Mouse (Mus musculus) forebrain, postnatal 0 days (tissue): ENCODE measurements at regions not wholly inside any gene's neighbourhood (a gene's known extent, or its start where the extent isn't known, plus 50 kb on each side); places are given as distances from the start of the nearest gene placed in this dataset.
"Not testable (repeated sequence)": the region's sequence is repeated elsewhere in the genome, so short reads cannot be mapped to it uniquely, and the experiment has no call there.

ENCODE experiments used
- ATAC-seq: fragments of 200-750 bp; cut with Nextera tagmentation; 2 replicates; pipeline ENCODE4 v1.8.0; 2017; ENCODE audit warnings: mild to moderate bottlenecking, moderate library complexity
- DNase-seq: peaks from one replicate; pipeline ENCODE4 v3.0.0-alpha.2; 2015
- H3K27ac ChIP-seq: fragments of 300-500 bp; sonication (generic); 2 replicates; pipeline ENCODE4 v1.5.1; 2014; ENCODE audit warnings: low read depth, mild to moderate bottlenecking, antibody characterized with exemption, low read length, moderate library complexity, mixed read lengths
- H3K27me3 ChIP-seq: fragments of 300-500 bp; sonication (generic); 2 replicates; pipeline ENCODE4 v1.6.1; 2014; ENCODE audit warnings: mild to moderate bottlenecking, low read length, mixed read lengths; ENCODE audit not compliant: insufficient read depth
- H3K36me3 ChIP-seq: fragments of 300-500 bp; sonication (generic); 2 replicates; pipeline ENCODE4 v1.6.1; 2014; ENCODE audit warnings: mild to moderate bottlenecking, moderate library complexity; ENCODE audit not compliant: insufficient read depth
- H3K4me1 ChIP-seq: fragments of 300-500 bp; sonication (generic); 2 replicates; pipeline ENCODE4 v1.6.1; 2014; ENCODE audit warnings: antibody characterized with exemption; ENCODE audit not compliant: insufficient read depth
- H3K4me2 ChIP-seq: fragments of 300-500 bp; sonication (generic); 2 replicates; pipeline ENCODE4 v1.6.1; 2014; ENCODE audit warnings: low read depth, mild to moderate bottlenecking, moderate library complexity
- H3K4me3 ChIP-seq: fragments of 300-500 bp; sonication (generic); 2 replicates; pipeline ENCODE4 v1.5.1; 2014; ENCODE audit warnings: low read depth, low read length, mixed read lengths
- H3K9ac ChIP-seq: fragments of 300-500 bp; sonication (generic); 2 replicates; pipeline ENCODE4 v1.6.1; 2014; ENCODE audit warnings: mild to moderate bottlenecking
- H3K9me3 ChIP-seq: fragments of 300-500 bp; sonication (generic); 2 replicates; pipeline ENCODE4 v1.6.1; 2016; ENCODE audit warnings: low read length
- CTCF ChIP-seq: sonication (generic); IDR thresholded peaks from 2 replicates; pipeline ENCODE4 v1.5.1; 2016; ENCODE audit warnings: antibody characterized with exemption, control low read depth, low read depth
- WGBS: fragments of 180-500 bp; shearing (Covaris S2); extraction: QIAGEN DNeasy Blood & Tissue Kit; methylation state at CpG from one replicate; pipeline ENCODE4 v1.1.7; 2014; 5-methylcytosine and 5-hydroxymethylcytosine counted together

- H3K9me3 ChIP-seq: no peaks in the 10 kb centered on the region
- DNase-seq (no peak), ATAC-seq (no peak)
- no peak for TF ChIP-seq CTCF
- WGBS: 78% methylated on average over 3 of the region's 3 CpGs
- H3K9ac ChIP-seq: no peak overlapping the region
- H3K4me1 ChIP-seq: no peaks in the 10 kb centered on the region
- no peaks in the 10 kb centered on the region for H3K27me3 ChIP-seq
- H3K4me2 ChIP-seq: no peak overlapping the region
- no peak overlapping the region for H3K4me3 ChIP-seq
- no peaks in the 10 kb centered on the region for H3K36me3 ChIP-seq
- no peak overlapping the region for H3K27ac ChIP-seq
Observed at GRCm38 (mm10) chr13:42000966-42001365, 50.9 kb upstream of the Hivep1 start.

DNA sequence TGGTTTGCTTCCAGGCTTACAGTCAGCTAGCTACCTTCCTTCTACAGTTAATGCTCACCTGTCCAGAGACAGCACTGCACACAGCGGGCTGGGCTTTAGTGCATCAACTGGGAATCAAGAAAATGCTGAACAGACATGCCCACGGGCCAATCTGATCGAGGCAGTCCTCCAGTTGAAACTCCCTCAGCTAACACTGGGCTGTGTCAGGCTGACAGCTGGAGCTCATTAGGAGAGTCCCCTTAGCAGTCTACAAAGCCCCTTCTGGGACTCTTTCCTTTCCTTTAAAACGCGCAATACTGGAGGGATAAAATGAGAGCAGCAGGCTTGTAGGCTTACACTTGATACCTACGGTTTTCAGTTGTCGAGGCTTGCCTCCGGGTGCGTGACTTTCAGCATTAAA is 53.9 kb upstream of the Hivep1 start:
- H3K9ac ChIP-seq: no peak overlapping the region
- H3K9me3 ChIP-seq: no peaks in the 10 kb centered on the region
- no peaks in the 10 kb centered on the region for H3K36me3 ChIP-seq
- H3K4me1 ChIP-seq: no peaks in the 10 kb centered on the region
- 43% methylated on average over 9 of the region's 9 CpGs for WGBS
- TF ChIP-seq CTCF: no peak
- ATAC-seq (peak; percentile 38; the same call in 1 of the 2 replicates), DNase-seq (no peak)
- H3K27me3 ChIP-seq: no peaks in the 10 kb centered on the region
- H3K4me3 ChIP-seq: no peak overlapping the region
- no peak overlapping the region for H3K4me2 ChIP-seq
- H3K27ac ChIP-seq: no peak overlapping the region

- Histone ChIP-seq H3K27ac (no peak overlapping the region), H3K4me1 (no peaks in the 10 kb centered on the region), H3K9me3 (no peaks in the 10 kb centered on the region), H3K9ac (no peak overlapping the region), H3K4me2 (no peak overlapping the region), H3K4me3 (no peak overlapping the region), H3K27me3 (no peaks in the 10 kb centered on the region), H3K36me3 (no peaks in the 10 kb centered on the region)
- ATAC-seq: no peak
- no peak for DNase-seq
- TF ChIP-seq CTCF: no peak
- 66% methylated on average over 3 of the region's 3 CpGs for WGBS
Observed at GRCm38 (mm10) chr13:41994126-41994525, 57.7 kb upstream of the Hivep1 start.

DNA sequence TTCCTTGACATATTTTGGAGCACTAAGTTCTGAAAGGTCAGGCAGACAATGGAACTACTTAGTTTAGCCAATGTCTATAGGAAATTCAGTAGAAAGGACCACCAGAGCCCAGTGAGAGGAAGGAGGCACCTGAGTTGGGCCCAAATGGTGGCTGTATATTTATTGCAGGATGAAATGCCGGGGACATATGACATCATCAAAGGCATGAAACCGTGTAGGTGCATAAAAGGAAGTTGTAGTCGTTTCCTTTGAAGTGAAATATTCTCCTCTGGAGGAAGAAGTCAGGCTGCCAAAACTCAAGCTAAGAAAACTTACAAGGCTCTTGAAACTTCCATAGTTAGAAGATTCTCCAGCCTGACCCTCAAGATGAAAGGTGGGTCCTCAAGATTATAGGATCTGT is 75.9 kb upstream of the Hivep1 start:
- no peak for ATAC-seq
- H3K27me3 ChIP-seq: no peaks in the 10 kb centered on the region
- no peak overlapping the region for H3K4me3 ChIP-seq
- TF ChIP-seq CTCF: no peak
- H3K9me3 ChIP-seq: no peaks in the 10 kb centered on the region
- H3K9ac ChIP-seq: no peak overlapping the region
- no peak overlapping the region for H3K27ac ChIP-seq
- no peaks in the 10 kb centered on the region for H3K4me1 ChIP-seq
- no peak for DNase-seq
- H3K4me2 ChIP-seq: no peak overlapping the region
- no peaks in the 10 kb centered on the region for H3K36me3 ChIP-seq
- 81% methylated on average over 3 of the region's 3 CpGs for WGBS

DNA sequence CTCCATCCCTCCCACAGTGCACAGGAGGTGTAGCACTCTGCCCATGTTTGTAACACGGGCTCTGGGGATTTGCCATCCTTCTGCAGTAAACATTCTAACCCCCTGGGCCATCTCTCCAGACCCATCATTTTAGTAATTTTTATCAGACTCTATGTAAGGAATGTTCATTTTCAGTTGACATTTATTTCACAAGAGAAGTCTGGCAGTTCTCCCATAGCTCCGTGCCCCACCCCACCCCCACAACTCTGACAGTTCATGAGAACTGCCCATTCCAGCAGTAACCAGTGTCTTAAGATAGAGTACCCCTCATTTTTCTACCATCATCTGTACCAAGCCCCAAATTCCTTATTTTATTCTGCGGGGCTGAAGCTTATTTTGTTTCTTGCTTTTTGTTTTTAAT is 88.9 kb upstream of the Hivep1 start:
- H3K27me3 ChIP-seq: no peaks in the 10 kb centered on the region
- H3K4me3 ChIP-seq: no peak overlapping the region
- ATAC-seq (no peak), DNase-seq (no peak)
- WGBS: 80% methylated on average over 3 of the region's 3 CpGs
- H3K9me3 ChIP-seq: no peaks in the 10 kb centered on the region
- TF ChIP-seq CTCF: no peak
- no peaks in the 10 kb centered on the region for H3K4me1 ChIP-seq
- no peak overlapping the region for H3K4me2 ChIP-seq
- no peaks in the 10 kb centered on the region for H3K36me3 ChIP-seq
- no peak overlapping the region for H3K9ac ChIP-seq
- H3K27ac ChIP-seq: no peak overlapping the region

DNA sequence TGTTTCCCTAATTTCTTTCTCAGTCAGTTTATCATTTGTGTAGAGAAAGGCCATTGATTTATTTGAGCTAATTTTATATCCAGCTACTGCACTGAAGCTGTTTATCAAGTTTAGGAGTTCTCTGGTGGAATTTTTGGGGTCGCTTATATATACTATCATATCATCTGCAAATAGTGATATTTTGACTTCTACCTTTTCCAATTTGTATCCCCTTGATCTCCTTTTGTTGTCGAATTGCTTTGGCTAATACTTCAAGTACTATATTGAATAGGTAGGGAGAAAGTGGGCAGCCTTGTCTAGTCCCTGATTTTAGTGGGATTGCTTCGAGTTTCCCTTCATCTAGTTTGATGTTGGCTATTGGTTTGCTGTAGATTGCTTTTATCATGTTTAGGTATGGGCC is 90.9 kb upstream of the Hivep1 start:
- not testable (repeated sequence) for H3K4me2 ChIP-seq, H3K27me3 ChIP-seq, H3K27ac ChIP-seq, H3K9ac ChIP-seq, H3K4me3 ChIP-seq, ATAC-seq, H3K36me3 ChIP-seq, H3K9me3 ChIP-seq, H3K4me1 ChIP-seq
- peak; percentile 36 for DNase-seq
- WGBS: 90% methylated on average over 3 of the region's 3 CpGs

- 74% methylated on average over 4 of the region's 4 CpGs for WGBS
- Histone ChIP-seq H3K9ac (no peak overlapping the region), H3K9me3 (no peaks in the 10 kb centered on the region), H3K27ac (no peak overlapping the region), H3K27me3 (no peaks in the 10 kb centered on the region), H3K4me1 (no peaks in the 10 kb centered on the region), H3K4me3 (no peak overlapping the region), H3K4me2 (no peak overlapping the region), H3K36me3 (no peaks in the 10 kb centered on the region)
- no peak for TF ChIP-seq CTCF
- no peak for ATAC-seq
- DNase-seq: no peak
Observed at GRCm38 (mm10) chr13:41957932-41958331, 93.9 kb upstream of the Hivep1 start.

GRCm38 (mm10) chr13:41955884-41956283 is 95.9 kb upstream of the Hivep1 start:
- WGBS: 91% methylated on average over 4 of the region's 4 CpGs
- no peak for TF ChIP-seq CTCF
- Histone ChIP-seq H3K4me2 (no peak overlapping the region), H3K27ac (no peak overlapping the region), H3K27me3 (no peaks in the 10 kb centered on the region), H3K4me1 (no peaks in the 10 kb centered on the region), H3K9ac (no peak overlapping the region), H3K36me3 (no peaks in the 10 kb centered on the region), H3K9me3 (no peaks in the 10 kb centered on the region), H3K4me3 (no peak overlapping the region)
- DNase-seq (no peak), ATAC-seq (no peak)
